Mouse (Mus musculus) kidney, postnatal 0 days (tissue): ENCODE measurements around the gene Pramef25. TPM values are rescaled to one million over a fixed set of nuclear protein-coding genes. Genes with fewer than 3 reads are reported as not detected.

Experiments
- polyA plus RNA-seq: library from polyadenylated mRNA; unstranded; fragments of >200 nt; fragmentation: Nextera tagmentation; extraction: Ambion mirVana; gene quantifications from 2 replicates; pipeline ENCODE4 v1.2.1, GENCODE M21; 2015

Gene Pramef25
- polyA plus RNA-seq, 1 experiment from 2014 or later = not detected

Other genes with a start within 250 kb of the Pramef25 start
- not detected in 2 replicates for gene Gm13089, start 248.3 kb downstream of the Pramef25 start, polyA plus RNA-seq
- gene Gm13078, start 231.6 kb downstream of the Pramef25 start, polyA plus RNA-seq = not detected in 2 replicates
- gene Gm13023, start 161.7 kb downstream of the Pramef25 start, polyA plus RNA-seq = not detected in 2 replicates
- not detected in 2 replicates for gene Gm13084, start 134.9 kb downstream of the Pramef25 start, polyA plus RNA-seq
- gene Gm13103, start 104.5 kb downstream of the Pramef25 start, polyA plus RNA-seq = not detected in 2 replicates
- gene Pramef6, start 50.6 kb downstream of the Pramef25 start, polyA plus RNA-seq = not detected in 2 replicates
- gene Gm13101, start 15.9 kb upstream of the Pramef25 start, polyA plus RNA-seq = not detected in 2 replicates
- gene Pramef17, start 43.4 kb upstream of the Pramef25 start, polyA plus RNA-seq = not detected in 2 replicates
- gene Pramel4, start 108.1 kb upstream of the Pramef25 start, polyA plus RNA-seq = not detected in 2 replicates
- not detected in 2 replicates for gene Gm13102, start 155.5 kb upstream of the Pramef25 start, polyA plus RNA-seq
- not detected in 2 replicates for gene Oog3, start 211.6 kb upstream of the Pramef25 start, polyA plus RNA-seq
- gene Oog2, start 239.7 kb upstream of the Pramef25 start, polyA plus RNA-seq = not detected in 2 replicates